Mouse (Mus musculus): ENCODE data around the gene Gbp5.
"Not testable (repeated sequence)": the region's sequence is repeated elsewhere in the genome, so short reads cannot be mapped to it uniquely, and the experiment has no call there.

The Gbp5 gene

DNA sequence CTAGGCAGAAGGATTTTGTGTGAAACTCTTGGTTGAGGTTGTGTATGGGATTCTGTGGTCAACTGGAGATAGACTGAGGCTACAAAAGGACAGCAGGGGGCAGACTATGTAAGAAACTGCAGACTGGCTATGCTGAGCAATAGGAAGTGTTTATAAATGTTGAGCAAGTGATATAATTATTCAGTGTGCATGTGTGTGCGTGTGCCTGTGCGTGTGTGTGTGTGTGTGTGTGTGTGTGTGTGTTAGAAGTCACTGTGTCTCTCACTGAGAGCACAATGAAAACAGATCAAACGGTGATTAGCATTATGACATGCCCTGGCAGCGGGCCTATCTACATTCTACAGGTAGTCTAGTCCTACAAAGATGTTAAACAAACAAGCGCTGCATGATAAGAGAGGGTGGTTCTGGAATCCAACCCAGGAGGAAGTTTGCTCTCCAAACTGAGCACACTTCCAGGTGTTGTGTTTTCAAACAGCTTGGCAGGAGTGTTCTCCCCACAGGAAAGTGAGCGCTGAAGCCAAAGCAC lies at the start of gene Gbp5:
Gene Gbp5, plus strand, starts transcription at position 443 of the 526 bp plus-strand sequence.
- peak; percentile 79 for DNase-seq

GRCm38 (mm10) chr3:142454198-142454597 lies 39.6 kb upstream of the Gbp5 start:
- DNase-seq: no peak

DNA sequence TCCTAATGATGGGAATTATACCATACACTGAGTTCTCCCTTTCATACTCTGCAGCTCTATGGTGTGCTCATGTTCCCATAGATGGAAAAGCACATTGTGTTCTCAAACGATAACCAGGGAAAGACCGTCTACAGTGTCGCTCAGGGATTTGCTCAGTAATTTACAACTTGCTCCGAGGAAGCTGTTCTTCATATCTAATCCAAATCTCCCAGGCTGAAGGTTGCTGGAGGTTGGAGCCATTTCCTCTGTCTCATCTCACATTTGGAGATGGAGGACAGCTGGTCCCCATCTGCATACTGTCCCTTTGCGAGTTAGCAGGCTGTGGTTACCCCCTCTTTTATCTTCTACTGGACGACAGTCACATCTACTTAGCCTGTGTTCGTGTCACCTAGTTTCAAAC lies 34.5 kb upstream of the Gbp5 start:
- peak; percentile 47 for DNase-seq

DNA sequence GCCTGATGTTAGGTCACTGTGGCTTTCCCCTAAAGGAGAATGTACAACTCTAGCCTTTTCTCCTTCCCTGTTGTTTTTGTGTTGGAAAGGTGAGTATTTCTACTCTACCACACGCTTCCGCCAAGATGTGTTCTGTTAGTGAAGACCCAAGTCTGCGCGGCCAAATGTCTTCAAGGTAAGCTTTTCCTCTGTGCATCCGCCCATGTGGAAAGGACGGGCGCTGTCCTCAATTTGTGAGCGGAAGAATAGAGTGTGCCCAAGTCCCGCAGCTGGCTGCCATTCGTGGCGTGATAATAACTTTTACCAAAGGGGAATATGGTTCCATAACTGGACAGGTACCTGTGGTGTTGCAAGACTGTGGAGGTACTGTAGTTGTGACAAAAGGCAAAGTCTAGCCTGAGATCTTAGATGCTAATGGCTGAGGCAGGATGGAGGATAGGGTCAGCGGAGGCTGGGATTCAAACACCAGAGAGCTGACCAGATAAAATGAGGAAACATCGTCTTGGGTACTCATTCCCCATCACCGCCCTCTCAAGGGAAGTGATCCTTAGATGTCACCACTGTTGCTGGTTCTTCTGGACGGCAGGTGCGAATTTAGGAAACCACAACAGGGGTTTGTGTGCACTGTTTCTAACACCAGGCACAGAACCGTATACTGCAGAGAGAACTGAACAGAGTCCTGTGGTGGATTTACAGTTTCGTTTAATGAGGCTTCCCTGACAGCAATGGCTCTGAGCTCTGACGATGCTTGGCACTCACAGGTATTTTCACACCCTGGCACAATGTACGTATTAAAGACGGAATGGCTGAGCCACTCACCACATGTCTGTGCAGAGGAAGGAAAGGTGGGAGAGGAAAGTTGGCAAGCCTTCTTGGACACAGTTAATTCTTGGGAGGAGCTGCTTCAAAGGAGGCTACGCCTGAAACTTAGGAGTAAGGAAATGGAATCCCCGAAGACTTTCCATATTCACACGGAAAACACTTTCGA lies 30.7 kb upstream of the Gbp5 start:
- DNase-seq: no peak

DNA sequence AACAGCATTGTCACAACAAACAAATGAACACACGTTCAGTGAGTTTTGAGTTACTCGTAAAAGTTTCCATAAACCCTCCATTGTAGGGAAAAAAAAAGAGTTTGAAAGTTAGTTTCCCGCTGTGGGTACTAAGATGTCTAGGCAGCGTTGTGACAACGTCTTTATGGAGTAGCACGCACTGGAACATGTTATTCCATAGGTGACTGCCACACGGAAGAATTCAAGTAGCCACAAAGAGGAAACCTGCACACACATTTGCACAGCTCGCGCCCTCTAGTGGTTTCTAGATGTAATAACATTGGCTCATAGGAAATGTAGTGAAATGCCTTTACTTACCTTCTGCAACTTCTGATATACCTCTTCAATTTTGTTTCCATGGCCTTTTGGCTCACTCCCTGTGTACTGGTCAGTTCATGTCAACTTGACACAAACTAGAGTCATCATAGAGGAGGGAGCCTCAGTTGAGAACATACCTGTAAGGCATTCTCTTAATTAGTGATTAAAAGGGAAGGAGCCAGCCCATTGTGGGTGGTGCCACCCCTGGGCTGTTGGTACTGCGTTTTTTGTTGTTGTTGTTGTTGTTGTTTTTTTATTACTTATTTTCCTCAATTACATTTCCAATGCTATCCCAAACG lies 19.3 kb upstream of the Gbp5 start:
- peak; percentile 32 for DNase-seq

DNA sequence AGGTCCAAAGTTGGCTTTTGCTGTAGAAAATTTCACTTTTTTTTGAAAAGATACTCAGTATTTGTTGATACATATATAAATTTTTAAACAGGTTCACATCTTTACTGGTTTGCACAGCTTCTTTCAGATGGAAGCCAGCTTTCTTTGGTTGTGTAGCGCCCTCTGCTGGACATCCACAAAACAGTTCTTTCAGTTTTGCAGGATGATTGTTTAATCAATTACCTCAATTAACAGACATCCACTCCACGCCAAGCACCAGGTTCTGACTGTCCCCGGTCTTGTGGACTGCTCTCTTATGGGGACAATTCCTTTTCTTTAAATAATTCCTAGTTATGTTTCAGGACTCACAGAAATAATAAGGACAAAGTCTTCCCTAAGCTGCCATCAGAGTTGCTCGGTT lies 17.9 kb upstream of the Gbp5 start:
- DNase-seq: peak; percentile 82

DNA sequence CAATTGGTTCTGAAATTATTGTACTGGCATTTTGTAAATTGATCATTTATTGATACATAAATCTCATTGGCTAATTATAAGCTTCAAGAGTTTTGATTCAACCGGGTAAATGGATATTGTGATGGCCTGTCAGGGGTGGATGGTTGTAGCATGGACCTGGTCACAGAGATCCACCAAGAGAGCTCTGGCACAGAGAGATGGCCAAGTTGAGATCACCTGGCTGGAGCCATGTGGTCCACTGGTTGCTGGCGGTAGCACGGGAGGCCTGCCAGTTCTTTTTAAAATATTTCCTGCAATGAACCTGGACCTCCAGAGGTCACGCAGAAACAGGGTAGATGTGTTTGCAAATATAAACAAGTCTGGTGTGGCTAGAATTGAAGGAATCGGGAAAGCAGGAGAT lies 15.9 kb upstream of the Gbp5 start:
- DNase-seq: no peak

- no peak for DNase-seq
Measured at GRCm38 (mm10) chr3:142478360-142478759, 15.4 kb upstream of the Gbp5 start.

DNA sequence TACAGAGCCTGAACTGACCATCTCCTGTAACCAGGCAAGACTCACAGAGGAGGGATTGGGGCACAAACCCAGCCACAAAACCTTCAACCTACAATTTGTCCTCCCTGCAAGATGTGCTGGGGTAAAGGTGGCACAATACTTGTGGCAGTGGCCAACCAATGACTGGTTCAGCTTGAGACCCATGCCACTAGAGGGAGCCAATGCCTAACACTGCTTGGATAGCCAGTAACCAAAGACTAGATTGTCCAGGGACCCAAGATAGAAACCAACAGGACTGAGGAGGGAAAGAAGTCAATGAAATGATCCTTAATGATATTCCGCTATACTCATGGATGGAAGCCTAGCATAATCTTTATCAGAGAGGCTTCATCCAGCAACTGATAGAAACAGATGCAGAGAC lies 3.3 kb upstream of the Gbp5 start:
- DNase-seq: peak; percentile 85

GRCm38 (mm10) chr3:142495146-142495655 lies 1.4 kb downstream of the Gbp5 start:
- DNase-seq: no peak

DNA sequence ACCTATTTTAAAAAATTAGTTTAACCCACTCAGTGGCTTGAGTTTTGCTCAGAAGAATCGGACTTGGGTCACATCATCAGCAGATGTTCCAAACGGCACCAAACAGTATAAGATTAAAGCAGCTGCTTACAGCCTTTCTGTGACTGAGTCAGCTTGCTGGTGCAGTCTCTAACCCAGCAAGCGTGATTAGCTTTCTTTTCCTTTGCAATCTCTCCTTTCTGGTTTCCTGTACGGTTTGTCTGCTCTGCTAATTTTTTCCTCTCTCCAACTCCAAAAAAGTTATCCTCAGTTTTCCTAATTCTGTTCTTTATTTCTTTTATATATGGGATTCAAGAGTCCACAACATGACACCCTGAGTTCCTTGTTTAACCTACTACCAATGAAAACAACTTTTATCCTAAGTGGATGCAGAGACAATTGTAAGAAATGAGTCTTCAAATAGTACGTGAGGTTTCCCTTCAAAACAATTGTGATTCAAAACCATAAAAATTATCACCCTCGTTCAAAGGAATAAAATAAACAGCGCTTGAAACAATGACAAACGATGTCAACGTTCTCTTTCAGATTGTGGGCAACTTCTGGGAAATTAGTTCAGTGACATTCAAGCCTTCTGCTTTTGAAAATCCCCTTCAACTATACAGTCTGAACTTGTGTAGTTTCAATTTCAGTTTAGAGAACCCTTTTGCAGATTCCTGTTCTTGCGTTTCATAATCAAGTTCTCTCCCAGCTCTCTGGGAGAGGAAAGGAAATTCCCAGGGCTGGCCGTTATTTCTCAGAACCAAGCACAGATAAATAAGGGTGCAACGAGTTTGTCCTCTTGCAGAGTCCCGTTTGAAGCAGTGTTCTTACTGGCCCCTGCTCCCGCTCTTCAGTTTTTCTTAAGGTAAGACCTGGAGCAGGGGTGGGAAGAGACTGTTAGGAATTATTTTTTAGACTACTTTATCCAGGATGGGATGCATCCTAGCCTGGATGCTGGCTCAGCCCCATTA lies 2.6 kb downstream of the Gbp5 start:
- DNase-seq: peak; percentile 48

- DNase-seq: no peak
Measured at GRCm38 (mm10) chr3:142497123-142497841, 3.5 kb downstream of the Gbp5 start.

DNA sequence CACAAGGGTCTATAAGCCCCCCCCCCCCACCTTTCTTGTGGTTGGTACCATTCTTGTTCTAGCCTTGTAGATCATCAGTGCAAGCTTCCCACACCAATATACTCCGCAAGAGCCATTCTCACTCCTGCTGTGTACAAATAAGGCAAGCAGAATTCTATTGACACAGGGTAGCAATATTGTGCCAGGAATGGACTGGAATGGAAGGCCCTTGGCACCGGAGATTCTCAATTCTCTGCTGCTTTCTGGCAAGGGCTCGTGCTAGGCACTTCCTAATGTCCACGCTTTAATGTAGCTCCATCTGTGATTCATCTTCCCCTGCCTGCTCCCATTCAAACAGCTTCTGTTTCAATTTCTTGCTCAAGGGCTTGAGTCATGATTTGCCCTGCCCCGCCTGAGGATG lies 5.2 kb downstream of the Gbp5 start:
- no peak for DNase-seq

GRCm38 (mm10) chr3:142528116-142528515 lies 34.3 kb downstream of the Gbp5 start:
- DNase-seq: no peak

- DNase-seq: no peak
Measured at GRCm38 (mm10) chr3:142529597-142529996, 35.8 kb downstream of the Gbp5 start.

GRCm38 (mm10) chr3:142530087-142530953 lies 36.5 kb downstream of the Gbp5 start, which contains the start of gene Gbp7:
Gene Gbp7, plus strand, starts transcription at chr3:142530342.
- peak; percentile 64 for DNase-seq

DNA sequence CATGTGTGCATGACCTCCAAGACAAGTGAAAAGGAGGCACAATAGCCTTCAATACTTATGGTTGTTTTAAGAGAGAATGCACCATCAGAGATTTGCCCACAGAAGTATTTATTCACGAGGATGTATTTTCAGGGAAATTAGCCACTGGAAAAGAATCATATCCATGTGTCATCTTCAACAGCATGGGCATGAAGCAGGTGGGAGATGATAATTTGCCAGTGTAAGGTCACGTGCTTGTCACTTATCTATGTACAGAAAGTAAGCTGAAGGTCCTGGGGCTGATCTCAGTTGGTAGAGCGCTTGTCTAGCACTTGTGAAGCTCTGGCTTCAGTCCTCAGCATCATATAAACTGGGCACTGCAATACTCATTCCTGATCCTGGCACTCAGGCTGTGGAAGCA lies 37.8 kb downstream of the Gbp5 start:
- no peak for DNase-seq

DNA sequence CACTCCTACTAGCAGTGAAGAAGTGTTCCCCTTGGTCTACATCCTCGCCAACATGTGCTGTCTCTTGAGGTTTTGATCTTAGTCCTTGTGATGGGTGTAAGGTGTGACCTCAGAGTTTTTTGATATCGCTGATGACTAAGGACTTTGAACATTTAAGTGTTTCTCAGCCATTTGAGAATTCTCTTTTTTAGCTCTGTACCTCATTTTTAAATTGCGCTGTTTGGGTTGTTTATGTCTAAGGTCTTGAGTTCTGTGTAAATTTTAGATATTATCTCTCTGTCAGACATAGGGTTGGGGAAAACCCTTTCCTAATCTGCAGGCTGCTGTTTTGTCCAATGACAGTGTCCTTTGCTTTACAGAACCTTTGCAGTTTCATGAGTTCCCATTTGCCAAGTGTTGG lies 39.4 kb downstream of the Gbp5 start:
- DNase-seq: no peak

DNA sequence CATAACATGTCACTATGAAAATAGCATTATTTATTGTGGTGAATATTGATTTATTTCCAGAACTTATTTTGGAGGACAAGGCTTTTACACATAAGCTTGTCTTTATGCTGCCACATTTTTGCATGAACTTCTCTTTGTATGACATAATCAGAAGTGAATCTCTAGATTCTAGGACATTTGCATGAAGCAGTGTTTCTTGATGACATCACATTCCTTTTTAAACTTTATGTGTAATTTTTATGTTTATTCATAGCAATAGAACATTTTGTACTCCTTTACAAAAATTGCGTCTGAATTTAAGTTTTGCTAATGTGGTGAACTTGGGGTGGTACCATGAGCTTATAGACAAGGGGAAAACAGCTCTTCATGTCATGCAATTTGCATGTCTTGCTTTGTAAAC lies 41.9 kb downstream of the Gbp5 start:
- no peak for DNase-seq

- no peak for DNase-seq
Measured at GRCm38 (mm10) chr3:142541391-142541790, 47.6 kb downstream of the Gbp5 start.

- not testable (repeated sequence) for DNase-seq
Measured at GRCm38 (mm10) chr3:142542776-142543175, 49.0 kb downstream of the Gbp5 start.
